Mouse (Mus musculus): ENCODE measurements around the gene Slamf9.

The Slamf9 gene

DNA sequence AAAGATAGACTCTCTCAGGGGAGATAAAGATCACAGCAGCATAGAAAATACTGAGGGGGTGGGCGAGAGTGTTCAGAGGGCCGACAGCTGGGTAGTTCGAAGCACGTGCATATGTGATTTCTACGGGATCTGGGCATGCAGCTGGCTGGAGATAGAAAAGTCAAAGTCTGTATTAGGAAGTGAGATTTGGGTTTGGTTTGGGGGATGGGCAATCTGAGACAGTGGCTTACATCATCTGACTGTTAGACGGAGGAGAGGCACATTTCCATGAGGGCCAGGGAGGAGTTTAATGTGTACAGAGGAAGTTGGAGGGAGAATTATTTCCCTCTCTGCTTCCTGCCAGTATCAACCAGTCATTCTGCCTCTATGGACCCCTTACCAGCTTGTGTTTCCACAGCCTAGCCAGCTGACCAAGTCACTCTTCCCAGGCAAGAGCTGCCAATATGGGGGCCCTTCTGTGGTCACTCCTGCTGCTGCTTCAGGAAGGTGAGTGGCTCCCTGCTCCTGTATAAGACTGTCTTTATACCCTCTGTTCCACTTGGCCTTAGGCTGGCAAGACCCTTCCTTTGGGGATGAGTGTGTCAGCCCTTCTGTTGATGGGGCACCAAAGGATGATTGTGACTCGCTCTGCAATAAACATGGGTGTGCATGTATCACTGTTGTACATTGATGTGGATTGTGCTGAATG lies at the start of gene Slamf9:
Slamf9 (plus strand) TSS at position 305 of the 688 bp plus-strand sequence.
- DNase-seq (ENCODE audit: low spot score in 2 of 2) = no peak

DNA sequence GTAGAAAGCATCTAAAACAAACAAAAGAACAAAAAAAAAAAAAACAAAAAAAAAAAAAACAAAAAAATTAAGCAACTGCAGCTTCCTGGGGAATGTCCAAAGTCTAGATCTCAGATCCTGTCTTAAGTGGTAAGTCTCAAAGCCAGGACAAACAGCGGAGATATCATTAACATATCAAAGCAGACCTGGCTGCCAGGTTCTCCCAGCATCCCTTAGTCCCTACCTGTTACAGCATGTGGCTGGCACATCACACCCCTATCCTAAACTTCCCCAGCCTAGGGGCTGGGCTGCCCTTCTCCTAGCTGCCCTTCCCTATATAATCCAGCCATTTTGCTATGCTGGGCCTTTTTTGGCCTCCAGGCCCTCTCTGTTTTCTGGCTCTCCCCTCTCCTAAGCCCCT lies 48.7 kb upstream of the Slamf9 start:
- no peak for DNase-seq (ENCODE audit: low spot score in 2 of 2)

GRCm38 (mm10) chr1:172427841-172428240 lies 47.3 kb upstream of the Slamf9 start:
- no peak for DNase-seq (ENCODE audit: low spot score in 2 of 2)

GRCm38 (mm10) chr1:172428614-172429013 lies 46.5 kb upstream of the Slamf9 start:
- no peak for DNase-seq (ENCODE audit: low spot score in 2 of 2)

GRCm38 (mm10) chr1:172430731-172431220 lies 44.4 kb upstream of the Slamf9 start:
- DNase-seq (ENCODE audit: low spot score in 2 of 2) = no peak

GRCm38 (mm10) chr1:172431836-172432586 lies 43.1 kb upstream of the Slamf9 start:
- no peak for DNase-seq (ENCODE audit: low spot score in 2 of 2)

DNA sequence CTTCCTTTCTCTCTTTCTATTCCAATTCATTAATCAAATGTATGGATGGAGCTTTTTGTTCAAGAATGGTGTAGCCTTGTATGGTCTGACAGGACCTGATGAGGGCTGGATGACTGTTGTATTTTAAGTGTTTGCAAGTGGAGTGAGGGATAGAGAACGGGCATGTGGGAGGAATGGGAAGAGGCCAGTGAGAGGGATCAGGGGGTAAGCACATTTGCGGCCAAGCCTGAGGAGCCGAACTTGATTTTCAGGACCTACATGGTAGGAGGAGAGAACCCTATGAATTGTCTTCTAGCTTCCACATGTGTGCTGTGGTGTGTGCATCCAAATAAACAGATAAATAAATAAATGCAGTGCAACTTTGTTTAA lies 42.6 kb upstream of the Slamf9 start:
- no peak for DNase-seq (ENCODE audit: low spot score in 2 of 2)

- no peak for DNase-seq (ENCODE audit: low spot score in 2 of 2)
These were observed 41.9 kb upstream of the Slamf9 start for GRCm38 (mm10) chr1:172433012-172433850.

GRCm38 (mm10) chr1:172433851-172434165 lies 41.4 kb upstream of the Slamf9 start:
- no peak for DNase-seq (ENCODE audit: low spot score in 2 of 2)

GRCm38 (mm10) chr1:172436785-172437184 lies 38.4 kb upstream of the Slamf9 start:
- no peak for DNase-seq (ENCODE audit: low spot score in 2 of 2)

- no peak for DNase-seq (ENCODE audit: low spot score in 2 of 2)
These were observed 36.5 kb upstream of the Slamf9 start for GRCm38 (mm10) chr1:172438621-172439020.

DNA sequence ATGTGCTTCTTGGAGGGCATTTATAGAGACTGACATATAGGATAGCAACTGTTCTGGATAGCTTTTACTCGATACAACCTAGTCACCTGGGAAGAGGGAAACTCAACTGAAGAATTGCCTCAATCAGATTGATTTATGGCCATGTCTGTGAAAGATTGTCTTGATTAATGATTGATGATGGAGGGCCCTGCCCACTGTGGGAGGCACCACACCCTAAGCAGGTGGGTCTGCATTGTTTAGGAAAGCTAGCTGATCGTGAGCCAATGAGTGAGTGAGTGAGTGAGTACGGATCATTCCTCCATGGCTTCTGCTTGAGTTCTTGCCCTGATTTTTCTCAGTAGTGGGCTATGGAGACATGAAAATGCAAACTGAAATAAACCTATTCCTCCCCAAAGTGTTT lies 34.6 kb upstream of the Slamf9 start:
- no peak for DNase-seq (ENCODE audit: low spot score in 2 of 2)

DNA sequence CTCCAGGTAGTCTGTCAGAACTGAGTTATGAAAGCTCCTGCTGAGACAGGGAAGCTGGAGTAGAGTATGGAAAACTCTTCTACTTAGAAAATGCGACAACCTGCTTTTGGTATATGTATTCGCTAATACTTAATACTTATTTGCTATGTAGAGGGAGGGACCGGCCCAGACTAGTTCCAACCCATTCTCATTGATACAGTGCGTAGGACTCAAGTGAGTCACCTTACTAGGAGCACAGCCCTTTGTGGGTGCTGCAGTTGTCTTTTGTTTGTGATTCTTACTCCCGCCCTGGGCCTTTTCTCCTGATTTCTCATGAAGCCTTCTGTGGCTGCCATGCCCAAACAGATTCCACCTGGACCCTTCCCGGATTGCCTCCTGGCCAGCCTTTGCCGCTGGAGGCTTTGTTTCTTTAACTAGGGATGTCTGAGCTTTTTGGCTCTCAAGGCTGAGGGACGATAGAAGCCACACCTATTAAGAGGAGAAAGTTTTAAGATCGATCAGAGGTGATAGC lies 33.2 kb upstream of the Slamf9 start:
- DNase-seq (ENCODE audit: low spot score in 2 of 2) = no peak

- DNase-seq (ENCODE audit: low spot score in 2 of 2) = no peak
These were observed 24.9 kb upstream of the Slamf9 start for GRCm38 (mm10) chr1:172450226-172450625.

DNA sequence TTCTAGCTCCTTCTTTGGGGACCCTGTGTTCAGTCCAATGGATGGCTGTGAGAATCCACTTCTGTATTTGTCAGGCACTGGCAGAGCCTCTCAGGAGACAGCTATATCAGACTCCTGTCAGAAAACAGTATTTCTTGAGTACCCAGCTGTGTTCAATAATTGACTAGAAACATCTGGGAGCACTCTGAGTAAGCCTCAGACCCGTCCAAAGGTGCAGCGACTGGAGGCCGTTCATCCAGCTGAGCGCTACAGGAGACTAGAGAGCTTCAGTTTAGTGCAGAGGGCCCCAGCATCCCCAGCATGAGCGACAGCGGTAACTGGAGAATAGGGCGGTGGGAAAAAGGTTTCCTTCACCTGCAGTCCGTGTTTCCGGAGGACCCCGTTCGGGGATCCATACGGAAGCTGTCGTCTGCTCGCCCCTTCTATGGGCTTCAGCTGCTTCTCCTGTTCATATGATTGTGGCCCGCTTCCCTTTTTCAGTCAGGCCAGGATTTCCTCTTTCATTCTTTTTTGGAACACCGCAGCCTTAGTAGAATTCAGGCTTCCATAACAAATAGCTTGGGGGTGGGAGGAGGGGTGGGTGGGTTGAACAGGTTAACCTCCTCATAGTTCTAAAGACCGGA lies 24.2 kb upstream of the Slamf9 start:
- no peak for DNase-seq (ENCODE audit: low spot score in 2 of 2)

DNA sequence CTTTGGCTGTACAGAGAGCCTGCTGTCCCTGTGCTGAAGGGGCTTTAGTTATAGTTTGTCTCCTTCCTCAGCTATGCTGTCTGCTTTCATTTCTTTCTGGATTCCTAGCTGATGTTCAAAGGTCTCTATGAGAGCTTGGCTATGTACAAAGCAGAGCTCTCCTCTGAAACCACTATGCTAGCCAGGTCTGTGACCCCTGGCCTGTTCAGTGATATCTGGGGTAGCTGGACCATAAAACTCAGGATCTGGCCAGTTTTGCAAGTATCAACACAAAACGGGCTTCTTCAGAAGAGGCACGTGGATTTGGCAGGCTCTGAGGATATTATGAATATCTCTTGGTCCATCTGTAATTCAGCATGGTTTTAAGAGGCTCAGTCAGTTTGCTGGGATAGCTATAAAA lies 22.2 kb upstream of the Slamf9 start:
- DNase-seq (ENCODE audit: low spot score in 2 of 2) = no peak

DNA sequence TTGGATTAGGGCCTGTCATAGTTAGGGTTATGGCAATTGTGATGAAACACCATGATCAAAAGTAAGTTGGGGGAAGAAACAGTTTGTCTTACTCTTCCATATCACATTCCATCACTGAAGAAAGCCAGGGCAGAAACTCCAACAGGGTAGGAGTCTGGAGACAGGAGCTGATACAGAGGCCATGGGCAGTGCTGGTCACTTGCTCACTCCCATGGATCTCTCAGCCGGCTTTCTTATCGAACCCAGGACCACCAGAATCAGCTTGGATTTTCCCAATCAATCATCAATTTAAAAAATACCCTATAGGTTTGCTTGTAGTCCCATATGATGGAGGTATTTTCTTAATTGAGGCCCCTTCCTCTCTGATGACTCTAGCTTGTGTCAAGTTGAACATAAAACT lies 21.3 kb upstream of the Slamf9 start:
- no peak for DNase-seq (ENCODE audit: low spot score in 2 of 2)

DNA sequence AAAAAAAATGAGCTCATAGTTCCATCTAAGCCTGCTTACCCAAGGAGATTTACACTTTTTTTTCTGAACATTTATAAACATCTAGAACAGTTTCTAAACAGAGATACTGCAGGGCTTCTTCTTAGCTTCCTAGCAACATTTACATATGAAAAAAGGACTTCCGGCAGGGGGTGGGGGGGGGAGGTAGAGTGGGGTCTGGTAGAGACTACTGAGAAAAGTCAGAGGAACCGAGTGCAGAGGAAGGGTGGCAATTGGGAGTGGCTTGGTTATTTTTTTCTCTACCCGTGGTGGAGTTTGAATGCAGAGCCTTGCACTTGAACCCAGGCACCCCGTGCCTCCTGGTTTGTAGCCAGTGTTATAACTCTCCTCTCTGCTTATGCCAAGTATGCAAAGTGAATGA lies 19.7 kb upstream of the Slamf9 start:
- no peak for DNase-seq (ENCODE audit: low spot score in 2 of 2)

- DNase-seq (ENCODE audit: low spot score in 2 of 2) = no peak
These were observed 19.0 kb upstream of the Slamf9 start for GRCm38 (mm10) chr1:172456001-172456677.

DNA sequence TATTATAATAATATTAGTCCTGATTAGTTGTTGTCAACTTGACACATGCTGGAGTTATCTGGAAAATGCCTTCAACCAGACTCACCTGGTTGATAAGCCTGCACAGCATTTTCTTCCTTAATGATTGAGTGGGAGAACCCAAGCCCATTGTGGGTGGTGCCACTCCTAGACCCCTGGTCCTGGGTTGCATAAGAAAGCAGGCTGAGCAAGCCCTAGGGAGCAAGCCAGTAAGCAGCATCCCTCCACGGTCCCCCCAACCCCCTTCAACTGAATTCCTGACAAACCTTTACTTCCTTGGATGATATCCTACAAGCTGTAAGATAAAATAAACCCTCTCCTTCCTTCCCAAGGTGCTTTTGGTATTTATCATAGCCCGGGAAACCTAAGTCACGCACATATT lies 18.0 kb upstream of the Slamf9 start:
- no peak for DNase-seq (ENCODE audit: low spot score in 2 of 2)

DNA sequence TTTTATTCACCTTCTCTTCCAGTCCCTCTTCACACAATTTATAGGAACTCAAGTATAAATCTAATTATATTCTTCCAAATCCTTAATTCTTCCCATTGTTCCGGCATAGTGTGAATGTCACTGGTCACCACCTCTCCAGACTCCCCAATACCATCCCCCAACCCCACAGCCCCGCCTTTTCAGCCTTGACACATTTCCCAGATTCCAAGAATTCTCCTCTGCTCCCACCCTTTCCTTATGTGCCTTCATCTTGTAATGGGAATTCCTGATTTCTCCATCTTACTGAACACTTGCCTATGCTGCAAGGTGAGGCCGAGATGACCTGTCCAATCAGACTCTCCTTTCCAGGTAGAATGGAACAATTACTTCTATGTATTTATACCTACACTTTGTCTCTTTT lies 17.1 kb upstream of the Slamf9 start:
- no peak for DNase-seq (ENCODE audit: low spot score in 2 of 2)

Data from right cerebral cortex, postnatal 36 days (tissue).